Mouse (Mus musculus): ENCODE results near the gene Adar. TPM values are rescaled to one million over a fixed set of nuclear protein-coding genes. Genes with fewer than 3 reads are reported as not detected.

Gene Adar
- polyA plus RNA-seq, 1 experiment = 6.2 TPM

GRCm38 (mm10) chr3:89688694-89689581 is 25.9 kb upstream of the Adar start:
- Histone ChIP-seq H3K27ac (ENCODE audit: control insufficient read depth, insufficient read depth, low read depth, low read length) (no peak overlapping the region), H3K27me3 (ENCODE audit: control insufficient read depth, insufficient read depth, low read length) (no peaks in the 10 kb centered on the region), H3K4me3 (ENCODE audit: control insufficient read depth, low read depth, low read length) (peak overlapping the region; percentile 54), H3K36me3 (ENCODE audit: control insufficient read depth, insufficient read depth, low read length) (no peaks in the 10 kb centered on the region), H3K4me1 (ENCODE audit: control insufficient read depth, insufficient read depth, low read length) (peaks cover 2% of the 10 kb centered on the region; the same call in 1 of the 2 replicates)
- no peak for TF ChIP-seq POLR2A (IDR thresholded peaks at IDR 0.05; ENCODE audit: control insufficient read depth, low read depth, low read length)
- TF ChIP-seq CTCF (IDR thresholded peaks at IDR 0.05; ENCODE audit: control insufficient read depth, insufficient read depth, insufficient replicate concordance, low read depth, low read length) = peak; percentile 79; the same call in 1 of the 2 replicates

- H3K27ac ChIP-seq (ENCODE audit: control insufficient read depth, insufficient read depth, low read depth, low read length) = no peak overlapping the region
- no peaks in the 10 kb centered on the region for H3K27me3 ChIP-seq (ENCODE audit: control insufficient read depth, insufficient read depth, low read length)
- H3K36me3 ChIP-seq (ENCODE audit: control insufficient read depth, insufficient read depth, low read length) = no peaks in the 10 kb centered on the region
- no peak overlapping the region for H3K4me3 ChIP-seq (ENCODE audit: control insufficient read depth, low read depth, low read length)
- no peak for TF ChIP-seq CTCF (IDR thresholded peaks at IDR 0.05; ENCODE audit: control insufficient read depth, insufficient read depth, insufficient replicate concordance, low read depth, low read length)
- no peak for TF ChIP-seq POLR2A (IDR thresholded peaks at IDR 0.05; ENCODE audit: control insufficient read depth, low read depth, low read length)
- peaks cover 2% of the 10 kb centered on the region; the same call in 1 of the 2 replicates for H3K4me1 ChIP-seq (ENCODE audit: control insufficient read depth, insufficient read depth, low read length)
These were observed 23.0 kb upstream of the Adar start for GRCm38 (mm10) chr3:89691776-89692175.

GRCm38 (mm10) chr3:89696152-89696821 is 18.5 kb upstream of the Adar start:
- Histone ChIP-seq H3K4me1 (ENCODE audit: control insufficient read depth, insufficient read depth, low read length) (no peaks in the 10 kb centered on the region), H3K4me3 (ENCODE audit: control insufficient read depth, low read depth, low read length) (no peak overlapping the region), H3K27ac (ENCODE audit: control insufficient read depth, insufficient read depth, low read depth, low read length) (no peak overlapping the region), H3K27me3 (ENCODE audit: control insufficient read depth, insufficient read depth, low read length) (no peaks in the 10 kb centered on the region), H3K36me3 (ENCODE audit: control insufficient read depth, insufficient read depth, low read length) (no peaks in the 10 kb centered on the region)
- no peak for TF ChIP-seq CTCF (IDR thresholded peaks at IDR 0.05; ENCODE audit: control insufficient read depth, insufficient read depth, insufficient replicate concordance, low read depth, low read length)
- no peak for TF ChIP-seq POLR2A (IDR thresholded peaks at IDR 0.05; ENCODE audit: control insufficient read depth, low read depth, low read length)

GRCm38 (mm10) chr3:89698958-89699357 is 15.9 kb upstream of the Adar start:
- no peak for TF ChIP-seq POLR2A (IDR thresholded peaks at IDR 0.05; ENCODE audit: control insufficient read depth, low read depth, low read length)
- TF ChIP-seq CTCF (IDR thresholded peaks at IDR 0.05; ENCODE audit: control insufficient read depth, insufficient read depth, insufficient replicate concordance, low read depth, low read length) = no peak
- H3K27me3 ChIP-seq (ENCODE audit: control insufficient read depth, insufficient read depth, low read length) = no peaks in the 10 kb centered on the region
- H3K36me3 ChIP-seq (ENCODE audit: control insufficient read depth, insufficient read depth, low read length) = no peaks in the 10 kb centered on the region
- no peak overlapping the region for H3K4me3 ChIP-seq (ENCODE audit: control insufficient read depth, low read depth, low read length)
- no peaks in the 10 kb centered on the region for H3K4me1 ChIP-seq (ENCODE audit: control insufficient read depth, insufficient read depth, low read length)
- no peak overlapping the region for H3K27ac ChIP-seq (ENCODE audit: control insufficient read depth, insufficient read depth, low read depth, low read length)

- no peak for TF ChIP-seq CTCF (IDR thresholded peaks at IDR 0.05; ENCODE audit: control insufficient read depth, insufficient read depth, insufficient replicate concordance, low read depth, low read length)
- TF ChIP-seq POLR2A (IDR thresholded peaks at IDR 0.05; ENCODE audit: control insufficient read depth, low read depth, low read length) = no peak
- Histone ChIP-seq H3K36me3 (ENCODE audit: control insufficient read depth, insufficient read depth, low read length) (no peaks in the 10 kb centered on the region), H3K4me1 (ENCODE audit: control insufficient read depth, insufficient read depth, low read length) (no peaks in the 10 kb centered on the region), H3K27ac (ENCODE audit: control insufficient read depth, insufficient read depth, low read depth, low read length) (no peak overlapping the region), H3K27me3 (ENCODE audit: control insufficient read depth, insufficient read depth, low read length) (no peaks in the 10 kb centered on the region), H3K4me3 (ENCODE audit: control insufficient read depth, low read depth, low read length) (no peak overlapping the region)
These were observed 14.4 kb upstream of the Adar start for GRCm38 (mm10) chr3:89700461-89700860.

- H3K27ac ChIP-seq (ENCODE audit: control insufficient read depth, insufficient read depth, low read depth, low read length) = no peak overlapping the region
- no peaks in the 10 kb centered on the region for H3K27me3 ChIP-seq (ENCODE audit: control insufficient read depth, insufficient read depth, low read length)
- TF ChIP-seq POLR2A (IDR thresholded peaks at IDR 0.05; ENCODE audit: control insufficient read depth, low read depth, low read length) (no peak), CTCF (IDR thresholded peaks at IDR 0.05; ENCODE audit: control insufficient read depth, insufficient read depth, insufficient replicate concordance, low read depth, low read length) (no peak)
- H3K4me3 ChIP-seq (ENCODE audit: control insufficient read depth, low read depth, low read length) = no peak overlapping the region
- H3K36me3 ChIP-seq (ENCODE audit: control insufficient read depth, insufficient read depth, low read length) = no peaks in the 10 kb centered on the region
- H3K4me1 ChIP-seq (ENCODE audit: control insufficient read depth, insufficient read depth, low read length) = no peaks in the 10 kb centered on the region
These were observed 11.2 kb upstream of the Adar start for GRCm38 (mm10) chr3:89703596-89703995.

- TF ChIP-seq POLR2A (IDR thresholded peaks at IDR 0.05; ENCODE audit: control insufficient read depth, low read depth, low read length) = no peak
- no peak for TF ChIP-seq CTCF (IDR thresholded peaks at IDR 0.05; ENCODE audit: control insufficient read depth, insufficient read depth, insufficient replicate concordance, low read depth, low read length)
- no peak overlapping the region for H3K4me3 ChIP-seq (ENCODE audit: control insufficient read depth, low read depth, low read length)
- no peaks in the 10 kb centered on the region for H3K36me3 ChIP-seq (ENCODE audit: control insufficient read depth, insufficient read depth, low read length)
- no peaks in the 10 kb centered on the region for H3K27me3 ChIP-seq (ENCODE audit: control insufficient read depth, insufficient read depth, low read length)
- H3K27ac ChIP-seq (ENCODE audit: control insufficient read depth, insufficient read depth, low read depth, low read length) = no peak overlapping the region
- H3K4me1 ChIP-seq (ENCODE audit: control insufficient read depth, insufficient read depth, low read length) = no peaks in the 10 kb centered on the region
These were observed 10.8 kb upstream of the Adar start for GRCm38 (mm10) chr3:89704064-89704463.

Data from testis, adult 2 months (tissue).